Mouse (Mus musculus): ENCODE results near the gene Cd19. TPM values are rescaled to one million over a fixed set of nuclear protein-coding genes. Genes with fewer than 3 reads are reported as not detected.

Cd19 gene
- polyA plus RNA-seq, 1 experiment from 2014 or later: 0.28 TPM

DNA sequence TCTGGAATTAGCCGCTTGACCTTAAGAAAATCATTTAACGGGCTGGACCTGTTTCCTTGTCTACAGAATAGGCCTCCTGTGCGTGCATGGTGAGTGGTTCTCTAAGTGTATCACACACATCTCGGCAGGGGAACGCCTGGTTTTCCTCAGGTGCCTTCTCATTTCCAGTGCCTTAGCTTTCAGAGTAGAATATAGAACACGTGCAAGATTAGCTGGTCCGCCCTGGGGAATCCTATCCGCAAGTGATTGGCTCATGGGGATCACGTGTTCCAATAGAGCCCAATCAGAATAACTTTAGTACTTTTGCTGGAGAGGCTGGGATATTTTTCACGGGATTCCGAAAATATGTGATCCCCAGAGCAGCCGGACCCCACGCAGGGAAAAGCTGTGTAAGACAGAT, 55.6 kb downstream of the Cd19 start:
- 0 out of 2 replicates have a peak, but pooled peaks cover 4% of the 10 kb centered on the region for H3K4me1 ChIP-seq (ENCODE audit: control insufficient read depth, insufficient read depth, low read length)
- H3K27ac ChIP-seq (ENCODE audit: low read length): no peak overlapping the region
- no peak overlapping the region for H3K4me3 ChIP-seq (ENCODE audit: low read length)
- no peak for ATAC-seq
- no peak overlapping the region for H3K9ac ChIP-seq (ENCODE audit: low read depth, low read length)
- no peaks in the 10 kb centered on the region for H3K9me3 ChIP-seq (ENCODE audit: control insufficient read depth, low read length)
- WGBS: 66% methylated on average over 13 of the region's 13 CpGs
- no peaks in the 10 kb centered on the region for H3K27me3 ChIP-seq (replicated peaks; ENCODE audit: control insufficient read depth, insufficient read depth, low read length)
- H3K36me3 ChIP-seq (ENCODE audit: control insufficient read depth, insufficient read depth, low read length): no peaks in the 10 kb centered on the region
- H3K4me2 ChIP-seq (ENCODE audit: low read depth, low read length): no peak overlapping the region

Small RNA genes lying within 50 kb of the gene (microRNA-seq; reads per million reads assigned to microRNA genes)
- gene Mir7058: not detected

Other genes starting within 250 kb of the Cd19 start
- gene Xpo6, start 214.4 kb downstream of the Cd19 start, polyA plus RNA-seq (2015; fragmentation: Nextera tagmentation; extraction: Ambion mirVana): 27.3 and 28.2 TPM in 2 replicates
- gene Sbk1, start 142.3 kb downstream of the Cd19 start, polyA plus RNA-seq (2015; fragmentation: Nextera tagmentation; extraction: Ambion mirVana): 7.1 and 8.9 TPM in 2 replicates
- 0.78 and 1.3 TPM in 2 replicates for gene Lat, start 45.3 kb downstream of the Cd19 start, polyA plus RNA-seq (2015; fragmentation: Nextera tagmentation; extraction: Ambion mirVana)
- gene Spns1, start 37.4 kb downstream of the Cd19 start, polyA plus RNA-seq (2015; fragmentation: Nextera tagmentation; extraction: Ambion mirVana): 70.0 and 76.2 TPM in 2 replicates
- 0.99 and 1.4 TPM in 2 replicates for gene Nfatc2ip, start 18.2 kb downstream of the Cd19 start, polyA plus RNA-seq (2015; fragmentation: Nextera tagmentation; extraction: Ambion mirVana)
- 22.6 and 25.0 TPM in 2 replicates for gene Rabep2, start 13.9 kb upstream of the Cd19 start, polyA plus RNA-seq (2015; fragmentation: Nextera tagmentation; extraction: Ambion mirVana)
- gene Atp2a1, start 48.2 kb upstream of the Cd19 start, polyA plus RNA-seq (2015; fragmentation: Nextera tagmentation; extraction: Ambion mirVana): 1.1 and 1.3 TPM in 2 replicates
- gene Sh2b1, start 60.5 kb upstream of the Cd19 start, polyA plus RNA-seq (2015; fragmentation: Nextera tagmentation; extraction: Ambion mirVana): 43.2 and 44.6 TPM in 2 replicates
- 229 and 244 TPM in 2 replicates for gene Tufm, start 72.5 kb upstream of the Cd19 start, polyA plus RNA-seq (2015; fragmentation: Nextera tagmentation; extraction: Ambion mirVana)
- 25.8 and 29.4 TPM in 2 replicates for gene Atxn2l, start 88.5 kb upstream of the Cd19 start, polyA plus RNA-seq (2015; fragmentation: Nextera tagmentation; extraction: Ambion mirVana)
- gene Eif3c, start 151.5 kb upstream of the Cd19 start, polyA plus RNA-seq (2015; fragmentation: Nextera tagmentation; extraction: Ambion mirVana): 180 and 194 TPM in 2 replicates
- gene Apobr, start 170.1 kb upstream of the Cd19 start, polyA plus RNA-seq (2015; fragmentation: Nextera tagmentation; extraction: Ambion mirVana): 0.65 and 1.5 TPM in 2 replicates
- 44.7 and 54.7 TPM in 2 replicates for gene Cln3, start 170.9 kb upstream of the Cd19 start, polyA plus RNA-seq (2015; fragmentation: Nextera tagmentation; extraction: Ambion mirVana)
- not detected in 2 replicates for gene Il27, start 180.1 kb upstream of the Cd19 start, polyA plus RNA-seq (2015; fragmentation: Nextera tagmentation; extraction: Ambion mirVana)
- 70.8 and 73.3 TPM in 2 replicates for gene Nupr1, start 216.0 kb upstream of the Cd19 start, polyA plus RNA-seq (2015; fragmentation: Nextera tagmentation; extraction: Ambion mirVana)
- 42.7 and 49.8 TPM in 2 replicates for gene Sgf29, start 234.4 kb upstream of the Cd19 start, polyA plus RNA-seq (2015; fragmentation: Nextera tagmentation; extraction: Ambion mirVana)

All from intestine, embryonic 16.5 days (tissue).